Mouse (Mus musculus): ENCODE data around the gene Gcnt4.

DNA sequence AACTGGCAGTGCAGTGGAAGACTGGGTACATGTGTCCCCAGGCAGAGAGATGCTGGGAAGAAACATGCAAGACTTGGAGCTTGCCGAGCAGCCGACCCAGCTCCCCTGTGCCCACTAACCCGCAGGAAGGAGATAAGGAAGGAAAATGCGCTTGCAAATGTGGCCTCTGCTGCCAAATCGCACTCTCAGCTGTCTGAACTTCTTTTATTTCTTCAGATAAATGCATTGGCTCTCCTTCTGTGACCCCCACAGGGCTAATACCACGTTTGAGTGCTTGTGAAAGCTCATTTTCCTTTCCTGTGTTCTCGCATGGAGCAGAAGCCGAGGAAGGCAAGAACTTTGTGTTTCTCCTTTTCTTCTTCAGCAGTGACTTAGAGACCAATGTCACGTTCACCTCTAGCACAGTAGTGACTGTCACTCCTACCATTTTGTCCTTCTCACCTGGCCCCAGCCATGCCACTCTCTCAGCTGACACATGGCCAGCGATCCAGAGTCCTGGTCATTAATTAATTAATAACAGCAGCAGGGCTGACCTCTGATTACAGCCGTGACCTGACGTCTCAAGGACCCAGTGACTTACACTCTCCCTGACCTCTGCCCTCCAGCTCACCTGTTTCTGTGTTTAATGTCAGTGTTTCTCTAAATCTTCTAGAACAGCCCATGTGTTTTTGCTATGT, 61.2 kb downstream of the Gcnt4 start:
- TF ChIP-seq ZC3H11A (IDR thresholded peaks at IDR 0.05; ENCODE audit: borderline replicate concordance, low read depth, low read length), result no peak
- no peak for TF ChIP-seq ZNF384 (IDR thresholded peaks at IDR 0.05; ENCODE audit: low read depth, low read length)
- TF ChIP-seq CHD2 (IDR thresholded peaks at IDR 0.05; ENCODE audit: low read depth, low read length), result no peak
- TF ChIP-seq MAFK (IDR thresholded peaks at IDR 0.05; ENCODE audit: insufficient read depth, low read depth, low read length), result no peak
- TF ChIP-seq HCFC1 (IDR thresholded peaks at IDR 0.05; ENCODE audit: borderline replicate concordance, insufficient read depth, low read length), result no peak

Measured in ES-E14 (cell line).